Mouse (Mus musculus) C3H10T1/2 (cell line): ENCODE data around the gene 4921517D22Rik. TPM values are rescaled to one million over a fixed set of nuclear protein-coding genes. Genes with fewer than 3 reads are reported as not detected.

Experiments used
- polyA plus RNA-seq, 2 experiments: library from polyadenylated mRNA; unstranded; fragments of >200 nt; fragmentation: generic; extraction: Trizol; gene quantifications; one replicate each; pipeline ENCODE4 v1.2.1; 2012; ENCODE audit warnings: missing spikeins in 2 of 2

4921517D22Rik gene
- polyA plus RNA-seq, result not detected

GRCm38 (mm10) chr13:59694008-59694407 lies at the start of gene 4921517D22Rik:
Gene 4921517D22Rik (minus strand): TSS chr13:59694108.

GRCm38 (mm10) chr13:59731652-59732051 lies 37.7 kb upstream of the 4921517D22Rik start, which contains the start of gene Spata31d1d:
Gene Spata31d1d (minus strand): TSS chr13:59731752.

GRCm38 (mm10) chr13:59711984-59712383 lies 18.1 kb upstream of the 4921517D22Rik start, which contains the start of gene Spata31d1b:
Gene Spata31d1b (plus strand): TSS chr13:59712284.

GRCm38 (mm10) chr13:59710230-59710629 lies 16.3 kb upstream of the 4921517D22Rik start, which contains the start of gene Spata31d1a:
Gene Spata31d1a (minus strand): TSS chr13:59710330.

GRCm38 (mm10) chr13:59675151-59676011 lies 18.5 kb downstream of the 4921517D22Rik start, which contains the start of gene Golm1:
Gene Golm1 (minus strand): TSS chr13:59675811.

Other genes with a start within 250 kb of the 4921517D22Rik start
- 1 to 10 TPM; 2.6 to 8.4 TPM for gene Agtpbp1, start 108.9 kb downstream of the 4921517D22Rik start, polyA plus RNA-seq
- 10 to 100 TPM; 12.8 to 51.3 TPM for gene Naa35, start 108.8 kb downstream of the 4921517D22Rik start, polyA plus RNA-seq
- gene Golm1, start 18.3 kb downstream of the 4921517D22Rik start, polyA plus RNA-seq, result 1 to 10 TPM in 1 of 2 experiments, under 1 TPM in 1; 0.20 to 4.2 TPM
- gene Spata31d1a, start 16.2 kb upstream of the 4921517D22Rik start, polyA plus RNA-seq, result not detected
- gene Spata31d1b, start 18.2 kb upstream of the 4921517D22Rik start, polyA plus RNA-seq, result under 1 TPM in 1 of 2 experiments, not detected in 1; 0.01 TPM
- not detected for gene Spata31d1d, start 37.6 kb upstream of the 4921517D22Rik start, polyA plus RNA-seq
- not detected for gene 1700014D04Rik, start 52.6 kb upstream of the 4921517D22Rik start, polyA plus RNA-seq
- 10 to 100 TPM; 10.1 to 52.7 TPM for gene Isca1, start 75.7 kb upstream of the 4921517D22Rik start, polyA plus RNA-seq
- not detected for gene Gm49354, start 88.1 kb upstream of the 4921517D22Rik start, polyA plus RNA-seq
- 10 to 100 TPM in 1 of 2 experiments, 1 to 10 TPM in 1; 1.1 to 20.1 TPM for gene Tut7, start 129.0 kb upstream of the 4921517D22Rik start, polyA plus RNA-seq